Mouse (Mus musculus): ENCODE measurements at regions not wholly inside any gene's neighbourhood (a gene's known extent, or its start where the extent isn't known, plus 50 kb on each side); places are given as distances from the start of the nearest gene placed in this dataset.

- ATAC-seq (ENCODE audit: low FRiP score) (no peak), DNase-seq (ENCODE audit: low spot score, missing footprints) (no peak)
- Histone ChIP-seq H3K4me1 (ENCODE audit: control insufficient read depth, insufficient read depth, low read length) (no peaks in the 10 kb centered on the region), H3K4me2 (no peak overlapping the region), H3K9me3 (ENCODE audit: control insufficient read depth, low read length) (no peaks in the 10 kb centered on the region), H3K9ac (ENCODE audit: low read length) (no peak overlapping the region), H3K27me3 (ENCODE audit: control insufficient read depth, insufficient read depth, low read length) (no peaks in the 10 kb centered on the region), H3K4me3 (ENCODE audit: low read depth, low read length) (no peak overlapping the region), H3K27ac (ENCODE audit: low read depth, low read length) (no peak overlapping the region), H3K36me3 (ENCODE audit: control insufficient read depth, insufficient read depth, low read length) (no peaks in the 10 kb centered on the region)
- WGBS, result 80% methylated on average over 1 of the region's 1 CpGs
Measured at GRCm38 (mm10) chr3:80284656-80285055, 400.3 kb downstream of the Fam198b start.

- Histone ChIP-seq H3K27me3 (ENCODE audit: control insufficient read depth, insufficient read depth, low read length) (no peaks in the 10 kb centered on the region), H3K4me2 (no peak overlapping the region), H3K36me3 (ENCODE audit: control insufficient read depth, insufficient read depth, low read length) (no peaks in the 10 kb centered on the region), H3K27ac (ENCODE audit: low read depth, low read length) (no peak overlapping the region), H3K9ac (ENCODE audit: low read length) (no peak overlapping the region), H3K9me3 (ENCODE audit: control insufficient read depth, low read length) (no peaks in the 10 kb centered on the region), H3K4me1 (ENCODE audit: control insufficient read depth, insufficient read depth, low read length) (no peaks in the 10 kb centered on the region), H3K4me3 (ENCODE audit: low read depth, low read length) (no peak overlapping the region)
- ATAC-seq (ENCODE audit: low FRiP score) (no peak), DNase-seq (ENCODE audit: low spot score, missing footprints) (no peak)
- WGBS, result 86% methylated on average over 3 of the region's 3 CpGs
Measured at GRCm38 (mm10) chr3:80285246-80285645, 400.9 kb downstream of the Fam198b start.

- Histone ChIP-seq H3K36me3 (ENCODE audit: control insufficient read depth, insufficient read depth, low read length) (no peaks in the 10 kb centered on the region), H3K27me3 (ENCODE audit: control insufficient read depth, insufficient read depth, low read length) (no peaks in the 10 kb centered on the region), H3K9me3 (ENCODE audit: control insufficient read depth, low read length) (no peaks in the 10 kb centered on the region), H3K4me3 (ENCODE audit: low read depth, low read length) (no peak overlapping the region), H3K27ac (ENCODE audit: low read depth, low read length) (no peak overlapping the region), H3K4me2 (no peak overlapping the region), H3K9ac (ENCODE audit: low read length) (no peak overlapping the region), H3K4me1 (ENCODE audit: control insufficient read depth, insufficient read depth, low read length) (no peaks in the 10 kb centered on the region)
- DNase-seq (ENCODE audit: low spot score, missing footprints) (no peak), ATAC-seq (ENCODE audit: low FRiP score) (peak; percentile 59; the same call in 1 of the 2 replicates)
- 78% methylated on average over 4 of the region's 4 CpGs for WGBS
Measured at GRCm38 (mm10) chr3:80293485-80293884, 409.2 kb downstream of the Fam198b start.

GRCm38 (mm10) chr3:80307632-80308031, 423.3 kb downstream of the Fam198b start:
- Histone ChIP-seq H3K9me3 (ENCODE audit: control insufficient read depth, low read length) (no peaks in the 10 kb centered on the region), H3K4me2 (no peak overlapping the region), H3K27me3 (ENCODE audit: control insufficient read depth, insufficient read depth, low read length) (no peaks in the 10 kb centered on the region), H3K4me1 (ENCODE audit: control insufficient read depth, insufficient read depth, low read length) (no peaks in the 10 kb centered on the region), H3K9ac (ENCODE audit: low read length) (no peak overlapping the region), H3K4me3 (ENCODE audit: low read depth, low read length) (no peak overlapping the region), H3K36me3 (ENCODE audit: control insufficient read depth, insufficient read depth, low read length) (no peaks in the 10 kb centered on the region), H3K27ac (ENCODE audit: low read depth, low read length) (no peak overlapping the region)
- 83% methylated on average over 4 of the region's 4 CpGs for WGBS
- DNase-seq (ENCODE audit: low spot score, missing footprints), result no peak
- ATAC-seq (ENCODE audit: low FRiP score), result no peak

GRCm38 (mm10) chr3:80309931-80310330, 425.6 kb downstream of the Fam198b start:
- no peaks in the 10 kb centered on the region for H3K36me3 ChIP-seq (ENCODE audit: control insufficient read depth, insufficient read depth, low read length)
- no peak overlapping the region for H3K4me3 ChIP-seq (ENCODE audit: low read depth, low read length)
- WGBS, result 52% methylated on average over 4 of the region's 4 CpGs
- DNase-seq (ENCODE audit: low spot score, missing footprints), result no peak
- H3K27me3 ChIP-seq (ENCODE audit: control insufficient read depth, insufficient read depth, low read length), result no peaks in the 10 kb centered on the region
- ATAC-seq (ENCODE audit: low FRiP score), result no peak
- no peak overlapping the region for H3K4me2 ChIP-seq
- H3K9ac ChIP-seq (ENCODE audit: low read length), result no peak overlapping the region
- no peaks in the 10 kb centered on the region for H3K9me3 ChIP-seq (ENCODE audit: control insufficient read depth, low read length)
- H3K27ac ChIP-seq (ENCODE audit: low read depth, low read length), result no peak overlapping the region
- H3K4me1 ChIP-seq (ENCODE audit: control insufficient read depth, insufficient read depth, low read length), result no peaks in the 10 kb centered on the region

GRCm38 (mm10) chr3:80311689-80312088, 427.4 kb downstream of the Fam198b start:
- ATAC-seq (ENCODE audit: low FRiP score) (no peak), DNase-seq (ENCODE audit: low spot score, missing footprints) (no peak)
- Histone ChIP-seq H3K27me3 (ENCODE audit: control insufficient read depth, insufficient read depth, low read length) (no peaks in the 10 kb centered on the region), H3K36me3 (ENCODE audit: control insufficient read depth, insufficient read depth, low read length) (no peaks in the 10 kb centered on the region), H3K4me1 (ENCODE audit: control insufficient read depth, insufficient read depth, low read length) (no peaks in the 10 kb centered on the region), H3K4me3 (ENCODE audit: low read depth, low read length) (no peak overlapping the region), H3K9ac (ENCODE audit: low read length) (no peak overlapping the region), H3K4me2 (no peak overlapping the region), H3K27ac (ENCODE audit: low read depth, low read length) (no peak overlapping the region), H3K9me3 (ENCODE audit: control insufficient read depth, low read length) (no peaks in the 10 kb centered on the region)
- WGBS, result 81% methylated on average over 2 of the region's 2 CpGs

- no peak overlapping the region for H3K9ac ChIP-seq (ENCODE audit: low read length)
- H3K36me3 ChIP-seq (ENCODE audit: control insufficient read depth, insufficient read depth, low read length), result no peaks in the 10 kb centered on the region
- H3K27me3 ChIP-seq (ENCODE audit: control insufficient read depth, insufficient read depth, low read length), result no peaks in the 10 kb centered on the region
- H3K27ac ChIP-seq (ENCODE audit: low read depth, low read length), result no peak overlapping the region
- H3K4me1 ChIP-seq (ENCODE audit: control insufficient read depth, insufficient read depth, low read length), result no peaks in the 10 kb centered on the region
- no peak overlapping the region for H3K4me2 ChIP-seq
- WGBS, result 67% methylated on average over 3 of the region's 3 CpGs
- H3K4me3 ChIP-seq (ENCODE audit: low read depth, low read length), result no peak overlapping the region
- ATAC-seq (ENCODE audit: low FRiP score) (no peak), DNase-seq (ENCODE audit: low spot score, missing footprints) (no peak)
- no peaks in the 10 kb centered on the region for H3K9me3 ChIP-seq (ENCODE audit: control insufficient read depth, low read length)
Measured at GRCm38 (mm10) chr3:80322291-80322690, 438.0 kb downstream of the Fam198b start.

- no peaks in the 10 kb centered on the region for H3K9me3 ChIP-seq (ENCODE audit: control insufficient read depth, low read length)
- ATAC-seq (ENCODE audit: low FRiP score) (no peak), DNase-seq (ENCODE audit: low spot score, missing footprints) (no peak)
- no peak overlapping the region for H3K4me2 ChIP-seq
- 92% methylated on average over 2 of the region's 2 CpGs for WGBS
- H3K4me3 ChIP-seq (ENCODE audit: low read depth, low read length), result no peak overlapping the region
- H3K27me3 ChIP-seq (ENCODE audit: control insufficient read depth, insufficient read depth, low read length), result no peaks in the 10 kb centered on the region
- no peak overlapping the region for H3K9ac ChIP-seq (ENCODE audit: low read length)
- H3K36me3 ChIP-seq (ENCODE audit: control insufficient read depth, insufficient read depth, low read length), result no peaks in the 10 kb centered on the region
- no peaks in the 10 kb centered on the region for H3K4me1 ChIP-seq (ENCODE audit: control insufficient read depth, insufficient read depth, low read length)
- H3K27ac ChIP-seq (ENCODE audit: low read depth, low read length), result no peak overlapping the region
Measured at GRCm38 (mm10) chr3:80324726-80325125, 440.4 kb downstream of the Fam198b start.

- Histone ChIP-seq H3K9me3 (ENCODE audit: control insufficient read depth, low read length) (no peaks in the 10 kb centered on the region), H3K27me3 (ENCODE audit: control insufficient read depth, insufficient read depth, low read length) (no peaks in the 10 kb centered on the region), H3K4me1 (ENCODE audit: control insufficient read depth, insufficient read depth, low read length) (peaks cover 4% of the 10 kb centered on the region; the same call in 1 of the 2 replicates), H3K27ac (ENCODE audit: low read depth, low read length) (no peak overlapping the region), H3K4me2 (no peak overlapping the region), H3K4me3 (ENCODE audit: low read depth, low read length) (no peak overlapping the region), H3K9ac (ENCODE audit: low read length) (no peak overlapping the region), H3K36me3 (ENCODE audit: control insufficient read depth, insufficient read depth, low read length) (no peaks in the 10 kb centered on the region)
- DNase-seq (ENCODE audit: low spot score, missing footprints) (no peak), ATAC-seq (ENCODE audit: low FRiP score) (no peak)
- 74% methylated on average over 3 of the region's 3 CpGs for WGBS
Measured at GRCm38 (mm10) chr3:80331776-80332175, 447.4 kb downstream of the Fam198b start.

- Histone ChIP-seq H3K4me2 (no peak overlapping the region), H3K9ac (ENCODE audit: low read length) (no peak overlapping the region), H3K4me1 (ENCODE audit: control insufficient read depth, insufficient read depth, low read length) (peaks cover 4% of the 10 kb centered on the region; the same call in 1 of the 2 replicates), H3K36me3 (ENCODE audit: control insufficient read depth, insufficient read depth, low read length) (no peaks in the 10 kb centered on the region), H3K27ac (ENCODE audit: low read depth, low read length) (no peak overlapping the region), H3K27me3 (ENCODE audit: control insufficient read depth, insufficient read depth, low read length) (no peaks in the 10 kb centered on the region), H3K9me3 (ENCODE audit: control insufficient read depth, low read length) (no peaks in the 10 kb centered on the region), H3K4me3 (ENCODE audit: low read depth, low read length) (no peak overlapping the region)
- ATAC-seq (ENCODE audit: low FRiP score) (peak; percentile 87), DNase-seq (ENCODE audit: low spot score, missing footprints) (peak; percentile 83)
- 12% methylated on average over 4 of the region's 4 CpGs for WGBS
Measured at GRCm38 (mm10) chr3:80334446-80334893, 450.1 kb downstream of the Fam198b start.

Data from midbrain, embryonic 11.5 days (tissue).